Mouse (Mus musculus): ENCODE data around the gene Iqschfp.

The Iqschfp gene

GRCm38 (mm10) chr3:68453719-68454455 is 561.9 kb downstream of the Iqschfp start:
- no peak for DNase-seq

DNA sequence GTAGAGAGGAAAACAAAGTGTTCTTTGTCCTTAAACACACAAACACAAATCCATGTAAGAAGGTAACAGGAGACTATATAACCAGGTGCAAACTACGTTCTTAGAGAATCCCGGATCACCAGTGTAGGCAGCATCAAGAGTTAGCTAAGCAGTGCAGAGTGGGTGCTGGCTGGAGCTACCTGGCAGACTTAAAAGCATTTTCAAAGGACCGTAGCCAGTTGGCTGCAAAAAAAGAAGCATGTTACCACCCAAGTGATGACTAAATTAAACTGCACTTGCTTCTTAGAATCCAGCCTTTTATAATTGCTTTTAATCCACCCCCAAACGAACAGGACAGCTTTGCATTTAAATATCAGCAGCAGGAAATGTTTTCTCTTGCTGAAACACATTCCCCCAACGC is 574.6 kb downstream of the Iqschfp start:
- DNase-seq = no peak

DNA sequence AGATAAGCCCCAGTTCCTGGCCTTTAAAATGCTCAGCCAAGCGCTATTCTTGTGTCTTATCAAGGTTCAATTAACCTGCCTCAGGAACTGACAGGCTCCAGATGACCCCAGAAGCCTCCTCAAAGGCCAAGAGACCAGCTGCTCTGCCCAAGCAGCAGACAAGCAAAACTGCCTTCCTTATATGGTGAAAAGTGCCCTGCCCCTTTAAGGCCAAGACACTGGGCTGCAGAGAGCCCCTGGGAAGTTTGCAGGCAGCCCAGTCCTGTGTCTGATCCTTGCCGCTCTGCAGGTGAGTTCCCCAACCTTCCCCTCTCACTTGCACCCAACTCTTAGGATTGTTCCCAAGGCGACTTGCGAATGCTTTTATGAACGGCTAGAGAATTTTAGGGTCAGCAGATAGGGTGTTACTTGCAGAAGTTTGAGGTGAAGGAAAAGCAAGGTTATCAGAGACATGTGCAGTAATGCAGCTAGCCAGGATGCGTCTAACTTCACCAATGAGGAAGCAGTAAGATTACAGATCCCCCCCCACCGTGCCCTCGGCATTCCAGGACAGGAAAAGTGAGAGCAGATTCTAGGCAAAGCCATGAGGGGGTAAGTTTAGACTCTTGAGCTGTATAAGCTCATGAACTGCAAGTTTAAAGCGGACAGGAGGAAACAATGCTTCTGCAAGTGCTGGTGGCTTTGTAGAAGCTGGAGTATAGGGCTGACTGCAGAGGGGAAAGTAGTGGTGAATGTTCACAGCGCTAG is 576.1 kb downstream of the Iqschfp start:
- DNase-seq = no peak

DNA sequence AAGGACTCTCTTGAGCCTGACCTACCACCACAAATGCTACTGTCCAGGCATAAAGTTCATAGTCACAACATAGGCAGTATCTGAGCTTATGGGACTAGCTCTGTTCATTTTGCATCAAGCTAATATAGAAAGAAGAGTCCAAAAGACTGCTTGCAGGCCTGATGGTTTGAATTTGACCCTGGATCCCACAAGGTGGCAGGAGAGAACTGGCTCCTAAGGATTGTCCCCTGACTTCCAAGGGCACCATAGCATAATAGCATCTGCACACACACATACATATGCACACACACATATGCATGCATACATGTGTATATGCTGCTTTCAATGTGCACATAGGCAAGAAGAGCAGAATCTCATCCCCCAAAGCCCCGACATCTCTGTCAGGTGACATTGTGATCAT is 577.6 kb downstream of the Iqschfp start:
- peak in 1 of 2 experiments; percentile 8 for DNase-seq

DNA sequence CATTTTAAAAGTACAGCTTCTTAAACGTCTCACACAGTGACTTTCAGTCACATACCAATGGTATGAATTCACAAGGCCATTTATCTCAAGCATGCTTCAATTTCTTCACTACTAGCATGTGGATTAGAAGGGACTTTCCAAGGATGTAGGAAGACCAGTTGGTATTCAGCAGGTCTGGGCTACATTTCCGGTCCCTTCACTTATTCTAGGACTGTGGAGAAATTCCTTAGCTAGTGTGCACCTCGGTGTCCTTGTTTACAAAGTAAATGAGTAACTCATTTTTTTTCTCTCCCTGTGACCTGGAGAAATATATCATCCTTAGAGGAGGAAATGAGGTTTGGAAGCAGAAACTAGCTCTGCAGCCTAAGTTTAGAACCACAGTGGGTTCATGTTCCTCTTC is 578.0 kb downstream of the Iqschfp start:
- DNase-seq = no peak

DNA sequence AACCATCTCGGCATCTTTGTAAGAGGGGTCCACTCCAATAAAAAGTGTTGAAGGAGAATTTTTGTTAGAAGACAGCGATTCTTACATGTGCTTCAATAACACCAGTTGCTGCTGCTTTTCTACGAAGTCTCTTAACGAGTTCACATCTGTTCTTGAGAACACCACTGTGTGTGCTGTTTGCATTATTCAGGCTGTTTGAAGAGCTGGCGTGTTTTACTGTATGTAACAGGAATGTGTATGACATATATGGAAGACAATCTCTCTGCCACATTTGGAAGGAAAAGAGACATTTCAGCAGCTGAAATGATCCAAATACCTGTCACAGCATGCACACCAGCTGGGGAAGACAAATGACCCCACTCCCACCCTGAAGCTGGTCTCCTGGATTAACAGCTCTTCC is 578.6 kb downstream of the Iqschfp start:
- no peak for DNase-seq

- DNase-seq = no peak
These were observed 584.3 kb downstream of the Iqschfp start for GRCm38 (mm10) chr3:68476336-68476735.

DNA sequence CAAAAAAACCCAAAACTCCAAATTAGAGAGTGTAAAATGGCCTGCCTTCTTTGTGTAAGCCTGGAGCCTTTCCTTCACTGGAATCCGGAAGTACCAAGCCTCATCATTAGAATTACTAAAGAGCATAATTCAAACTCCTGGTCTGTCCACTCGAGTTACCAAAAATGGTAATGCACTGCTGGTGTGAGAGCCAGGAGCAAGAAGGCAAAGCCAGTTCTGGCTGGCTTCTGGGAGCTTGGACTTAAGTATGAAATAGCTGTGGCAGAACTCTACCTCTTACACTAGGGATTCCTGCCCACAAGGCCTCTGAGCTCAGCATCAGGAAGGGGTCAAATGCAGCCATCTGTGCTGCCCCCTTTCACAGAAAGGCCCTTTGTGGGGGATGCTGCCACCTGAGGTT is 585.4 kb downstream of the Iqschfp start:
- no peak for DNase-seq

- no peak for DNase-seq
These were observed 587.2 kb downstream of the Iqschfp start for GRCm38 (mm10) chr3:68479266-68479665.

DNA sequence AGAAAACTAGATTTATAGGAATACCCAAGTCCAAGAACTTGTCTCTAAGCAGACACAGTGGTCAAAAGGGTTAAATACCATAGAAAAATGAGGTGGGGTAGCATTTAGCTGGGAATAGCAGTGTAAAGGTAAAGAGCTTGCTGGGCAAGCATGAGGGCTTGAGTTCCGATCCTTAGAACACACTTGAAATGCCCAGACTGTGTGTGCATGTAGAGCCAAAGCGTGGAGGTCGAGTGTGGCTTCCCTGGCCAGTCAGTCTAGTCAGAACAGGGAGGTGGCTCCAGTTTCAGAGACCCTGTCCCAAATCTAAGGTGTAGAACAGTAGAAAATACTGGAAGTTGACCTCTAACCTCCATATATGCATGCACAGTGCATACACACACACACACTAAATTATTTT is 591.5 kb downstream of the Iqschfp start:
- DNase-seq = no peak

DNA sequence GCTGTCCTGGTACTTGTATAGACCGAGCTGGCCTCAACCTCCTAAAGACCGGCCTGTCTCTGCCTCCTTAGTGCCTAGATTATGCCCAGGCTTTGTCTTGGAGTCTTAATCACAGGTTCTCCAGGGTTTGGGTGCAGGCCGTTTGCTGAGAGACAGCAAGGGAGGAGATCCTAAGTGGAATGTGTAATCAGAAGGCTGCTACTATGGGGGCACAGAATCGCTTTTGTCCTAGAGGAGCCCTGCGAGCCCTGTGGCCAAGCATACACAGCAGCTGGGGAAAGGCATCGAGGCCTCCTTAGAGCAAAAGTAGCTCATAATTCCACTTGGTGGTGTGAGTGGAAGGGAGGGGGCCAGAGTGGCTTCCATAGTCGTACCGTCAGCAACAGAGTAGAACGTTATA is 592.0 kb downstream of the Iqschfp start:
- DNase-seq = no peak

GRCm38 (mm10) chr3:68484561-68484960 is 592.5 kb downstream of the Iqschfp start:
- DNase-seq = no peak

DNA sequence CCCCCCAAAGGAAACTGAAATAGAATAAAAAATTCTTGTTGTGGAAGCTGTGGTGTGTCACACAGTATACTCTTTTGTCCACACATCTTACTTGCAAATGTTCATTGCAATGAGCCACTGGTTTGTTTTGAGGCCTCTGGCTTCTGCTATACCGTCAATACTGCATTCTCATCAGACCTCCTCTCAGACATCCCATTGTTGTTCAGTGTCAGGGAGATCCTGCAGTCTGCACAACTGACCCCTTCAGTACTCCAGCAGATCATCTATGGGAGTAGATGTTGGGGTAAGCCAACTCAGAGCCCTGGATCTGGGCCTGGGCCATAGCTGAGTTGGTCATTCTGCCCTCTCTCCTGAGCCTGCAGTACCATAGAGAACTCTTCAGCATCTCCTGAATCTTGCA is 595.6 kb downstream of the Iqschfp start:
- DNase-seq = no peak

DNA sequence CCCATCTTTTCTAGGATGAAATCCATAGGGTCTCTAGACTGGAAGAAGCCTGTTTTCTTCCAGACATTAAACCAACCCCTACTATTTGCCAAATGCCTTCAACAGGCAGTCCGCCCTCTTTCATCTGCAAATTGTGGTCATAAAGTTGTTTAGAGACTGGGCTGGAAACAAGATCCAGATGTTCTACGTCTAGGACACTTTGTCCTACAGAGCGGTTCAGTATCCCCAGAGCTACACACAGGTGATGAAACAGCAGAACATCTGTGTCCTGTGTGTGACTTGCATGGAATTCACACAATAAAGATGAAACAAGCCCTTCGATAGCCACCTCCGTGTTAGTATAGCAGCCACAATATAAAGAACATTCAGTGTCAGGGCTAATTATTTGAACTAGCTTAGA is 596.3 kb downstream of the Iqschfp start:
- DNase-seq = no peak

DNA sequence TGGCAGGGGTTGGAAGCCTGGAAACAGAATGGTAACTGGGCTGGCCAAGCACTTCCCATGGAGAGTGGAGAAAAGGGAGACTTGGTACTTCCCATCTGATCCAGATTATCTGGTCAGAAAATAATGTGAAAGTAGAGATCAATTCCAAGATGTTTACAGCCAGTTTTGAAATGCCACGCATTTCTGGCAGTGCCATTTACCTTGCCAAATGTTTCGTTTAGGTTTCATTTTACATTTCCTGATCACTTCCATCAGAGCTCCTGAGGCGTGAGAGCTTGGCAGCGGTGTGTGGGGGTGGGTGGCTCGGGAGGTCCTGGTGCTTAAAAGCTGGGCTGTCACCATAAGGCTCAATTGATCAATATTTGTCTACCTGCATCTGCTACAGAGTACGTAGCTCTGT is 599.5 kb downstream of the Iqschfp start:
- no peak for DNase-seq

GRCm38 (mm10) chr3:68492066-68492465 is 600.0 kb downstream of the Iqschfp start:
- no peak for DNase-seq

DNA sequence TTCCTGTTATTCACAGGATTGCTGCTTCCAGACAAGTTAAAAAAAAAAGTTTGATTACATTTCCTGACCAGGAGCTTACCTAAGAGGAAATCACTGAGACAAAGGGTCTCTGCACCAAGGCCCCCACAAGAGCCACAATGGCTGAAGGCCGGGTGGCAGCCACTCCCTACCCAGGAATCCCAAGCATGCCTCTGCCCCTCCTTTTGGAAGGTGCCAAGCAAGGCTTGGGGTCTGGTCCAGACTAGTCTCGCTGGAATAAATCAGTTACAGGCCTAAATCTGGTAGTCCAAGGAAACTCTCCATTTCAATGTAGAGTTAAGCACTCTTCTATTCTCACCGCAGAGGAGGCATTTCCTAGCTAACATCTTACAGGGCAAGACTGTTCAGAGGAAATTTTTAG is 600.5 kb downstream of the Iqschfp start:
- DNase-seq = no peak

- DNase-seq = no peak
These were observed 601.1 kb downstream of the Iqschfp start for GRCm38 (mm10) chr3:68493170-68493585.

- peak; percentile 31 to 54 for DNase-seq
These were observed 601.7 kb downstream of the Iqschfp start for GRCm38 (mm10) chr3:68493586-68494295.

- DNase-seq = peak in 1 of 2 experiments; percentile 9
These were observed 602.5 kb downstream of the Iqschfp start for GRCm38 (mm10) chr3:68494296-68495095.

GRCm38 (mm10) chr3:68495096-68495735 is 603.2 kb downstream of the Iqschfp start:
- peak; percentile 21 to 32 for DNase-seq

GRCm38 (mm10) chr3:68495736-68496242 is 603.8 kb downstream of the Iqschfp start:
- no peak for DNase-seq

All from cerebellum, adult 18-20 months (tissue).